Mouse (Mus musculus) cerebellum, adult 2 months (tissue): ENCODE measurements at regions not wholly inside any gene's neighbourhood (a gene's known extent, or its start where the extent isn't known, plus 50 kb on each side); places are given as distances from the start of the nearest gene placed in this dataset.

Source experiments
- DNase-seq, 2 experiments: peaks; one replicate each; pipeline ENCODE4 v3.0.0; 2021
- H3K27ac ChIP-seq: fragments of 200-500 bp; 2 replicates; pipeline ENCODE4 v1.5.1; 2012; ENCODE audit warnings: low read length, control low read depth, inconsistent platforms; ENCODE audit not compliant: insufficient read depth
- H3K27me3 ChIP-seq: fragments of 200-500 bp; 2 replicates; pipeline ENCODE4 v1.6.1; 2012; ENCODE audit warnings: inconsistent platforms, mild to moderate bottlenecking, low read length, moderate library complexity; ENCODE audit not compliant: control insufficient read depth, insufficient read depth
- H3K4me1 ChIP-seq: fragments of 200-500 bp; 2 replicates; pipeline ENCODE4 v1.6.1; 2011; ENCODE audit warnings: low read length; ENCODE audit not compliant: control insufficient read depth, insufficient read depth
- H3K4me3 ChIP-seq: fragments of 200-500 bp; replicated peaks from 2 replicates; pipeline ENCODE3; 2011; ENCODE audit warnings: mild to moderate bottlenecking, low read depth, low read length, control low read depth; ENCODE audit not compliant: insufficient read depth
- CTCF ChIP-seq: fragments of 200-500 bp; IDR thresholded peaks from 2 replicates; pipeline ENCODE4 v1.5.1; 2011; ENCODE audit warnings: low read depth, mild to moderate bottlenecking, control low read depth, low read length, moderate library complexity, borderline replicate concordance; ENCODE audit not compliant: insufficient read depth
- POLR2A ChIP-seq: fragments of 200-500 bp; IDR thresholded peaks from 2 replicates; pipeline ENCODE4 v1.6.1; 2011; ENCODE audit warnings: low read length, control low read depth, borderline replicate concordance; ENCODE audit not compliant: insufficient read depth
- WGBS: fragments of 180-500 bp; shearing (Covaris S2); methylation state at CpG from one replicate; pipeline ENCODE4 v1.1.7; 2018; 5-methylcytosine and 5-hydroxymethylcytosine counted together

DNA sequence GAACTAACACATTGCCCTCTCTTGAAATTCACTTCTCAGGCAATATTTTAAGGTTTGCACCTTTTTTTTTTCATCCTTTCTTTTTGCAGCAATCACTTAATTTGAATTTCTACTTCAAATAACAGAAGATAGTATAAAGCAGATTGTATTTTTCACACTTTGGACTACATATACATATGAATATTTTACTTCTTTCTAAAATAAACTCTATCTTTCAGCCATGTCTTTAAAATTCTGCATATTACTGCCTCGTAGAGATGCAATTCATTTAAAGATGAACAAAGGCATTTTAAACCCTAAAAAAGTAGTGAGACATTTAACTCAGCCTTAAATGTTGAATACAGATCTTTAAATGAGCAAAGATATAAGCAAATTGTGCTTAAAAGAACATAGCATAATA lies 739.1 kb upstream of the Cdh10 start:
- Histone ChIP-seq H3K4me3 (no peak overlapping the region), H3K4me1 (no peaks in the 10 kb centered on the region), H3K27ac (no peak overlapping the region), H3K27me3 (no peaks in the 10 kb centered on the region)
- TF ChIP-seq POLR2A (no peak), CTCF (no peak)
- 73% methylated on average over 1 of the region's 1 CpGs for WGBS
- no peak for DNase-seq
